Mouse (Mus musculus) C2C12 (cell line): Measurements from ENCODE around the gene Strap. TPM values are rescaled to one million over a fixed set of nuclear protein-coding genes. Genes with fewer than 3 reads are reported as not detected.

Experiments
- H3K27me3 ChIP-seq: one replicate; pipeline ENCODE4 v1.6.1; 2011; ENCODE audit not compliant: control insufficient read depth, insufficient read depth, insufficient read length
- H3K36me3 ChIP-seq: one replicate; pipeline ENCODE4 v1.6.1; 2011; ENCODE audit not compliant: control insufficient read depth, insufficient read depth
- H3K4me3 ChIP-seq: one replicate; pipeline ENCODE4 v1.5.1; 2011; ENCODE audit warnings: mild to moderate bottlenecking, control low read depth; ENCODE audit not compliant: poor library complexity, insufficient read depth, severe bottlenecking
- H3K79me2 ChIP-seq: one replicate; pipeline ENCODE4 v1.6.1; 2011; ENCODE audit not compliant: control insufficient read depth, insufficient read depth
- H3K79me3 ChIP-seq: one replicate; pipeline ENCODE4 v1.6.1; 2011; ENCODE audit warnings: low read depth, control low read depth
- H3ac ChIP-seq: one replicate; pipeline ENCODE3; 2011; ENCODE audit warnings: low read depth; ENCODE audit not compliant: control insufficient read depth, insufficient read length
- CEBPB ChIP-seq: IDR thresholded peaks from one replicate; pipeline ENCODE4 v1.6.1; 2011; ENCODE audit warnings: low read depth, mild to moderate bottlenecking, control low read depth, moderate library complexity
- CTCF ChIP-seq: IDR thresholded peaks from one replicate; pipeline ENCODE4 v1.5.1; 2011; ENCODE audit not compliant: control insufficient read depth, insufficient read depth, insufficient read length
- FOSL1 ChIP-seq: IDR thresholded peaks from one replicate; pipeline ENCODE4 v1.8.0; 2011; ENCODE audit warnings: mild to moderate bottlenecking, low read length; ENCODE audit not compliant: poor library complexity, insufficient read depth, severe bottlenecking
- MAX ChIP-seq: IDR thresholded peaks from one replicate; pipeline ENCODE4 v1.6.1; 2011; ENCODE audit warnings: mild to moderate bottlenecking, control low read depth
- MYOD1 ChIP-seq: IDR thresholded peaks from one replicate; pipeline ENCODE4 v1.6.1; 2011; ENCODE audit warnings: low read depth; ENCODE audit not compliant: control insufficient read depth, insufficient read length
- MYOG ChIP-seq: IDR thresholded peaks from one replicate; pipeline ENCODE4 v1.6.1; 2011; ENCODE audit not compliant: control insufficient read depth, insufficient read length; ENCODE audit errors: extremely low read depth
- USF1 ChIP-seq: IDR thresholded peaks from one replicate; pipeline ENCODE4 v1.6.1; 2011; ENCODE audit warnings: low read depth, mild to moderate bottlenecking, control low read depth, moderate library complexity
- polyA plus RNA-seq: library from polyadenylated mRNA; unstranded; fragments of >200 nt; fragmentation: generic; extraction: Trizol; gene quantifications from one replicate; pipeline ENCODE4 v1.2.1, GENCODE M21; 2012; ENCODE audit warnings: missing spikeins

Gene Strap
- polyA plus RNA-seq, 1 experiment: 117 TPM

DNA sequence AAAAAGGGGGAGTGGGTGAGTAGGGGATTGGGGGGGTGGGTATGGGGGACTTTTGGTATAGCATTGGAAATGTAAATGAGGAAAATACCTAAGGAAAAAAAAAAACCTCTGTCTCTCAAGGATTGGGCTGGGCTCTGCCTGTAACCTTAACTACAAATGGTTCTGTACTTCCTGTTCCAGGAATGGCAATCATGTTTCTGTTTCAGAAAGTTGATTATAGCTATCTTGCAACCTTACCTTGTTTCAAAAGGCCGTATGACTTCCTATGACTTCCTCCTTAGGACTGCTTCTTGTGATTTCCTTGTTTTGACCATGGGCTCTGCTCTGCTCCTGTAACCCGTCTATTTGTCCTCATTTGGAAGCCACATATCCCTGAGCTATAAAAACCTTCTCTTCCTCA, 40.6 kb upstream of the Strap start:
- H3ac ChIP-seq: no peak overlapping the region
- H3K27me3 ChIP-seq: no peaks in the 10 kb centered on the region
- no peaks in the 10 kb centered on the region for H3K79me2 ChIP-seq
- H3K79me3 ChIP-seq: no peaks in the 10 kb centered on the region
- H3K36me3 ChIP-seq: no peaks in the 10 kb centered on the region
- no peak overlapping the region for H3K4me3 ChIP-seq
- TF ChIP-seq CEBPB (no peak), MAX (no peak), USF1 (no peak), CTCF (no peak), MYOD1 (no peak), FOSL1 (no peak), MYOG (no peak)

DNA sequence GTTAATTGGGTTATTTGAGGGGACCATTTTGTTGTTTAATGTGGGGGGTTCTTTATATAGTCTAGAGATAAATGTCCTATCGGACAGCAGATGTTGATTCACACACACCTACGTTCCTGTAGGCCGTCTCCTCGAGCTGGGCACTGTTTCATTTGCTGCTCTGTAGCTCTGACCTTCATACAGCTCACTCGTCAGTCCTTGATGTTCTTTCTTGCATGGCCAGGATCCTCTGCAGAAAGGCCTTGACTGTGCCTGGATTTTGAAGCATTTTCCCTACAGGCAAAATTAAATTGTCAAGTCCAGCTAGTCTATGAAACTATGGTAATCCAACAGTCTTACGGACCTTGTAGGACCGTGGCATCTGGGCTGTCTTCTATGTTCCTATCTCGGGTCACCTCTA, 39.8 kb upstream of the Strap start:
- H3K4me3 ChIP-seq: no peak overlapping the region
- no peaks in the 10 kb centered on the region for H3K79me2 ChIP-seq
- H3K36me3 ChIP-seq: no peaks in the 10 kb centered on the region
- H3K79me3 ChIP-seq: no peaks in the 10 kb centered on the region
- TF ChIP-seq CEBPB (no peak), MYOG (no peak), MAX (no peak), CTCF (no peak), USF1 (no peak), FOSL1 (no peak), MYOD1 (no peak)
- H3ac ChIP-seq: no peak overlapping the region
- no peaks in the 10 kb centered on the region for H3K27me3 ChIP-seq

DNA sequence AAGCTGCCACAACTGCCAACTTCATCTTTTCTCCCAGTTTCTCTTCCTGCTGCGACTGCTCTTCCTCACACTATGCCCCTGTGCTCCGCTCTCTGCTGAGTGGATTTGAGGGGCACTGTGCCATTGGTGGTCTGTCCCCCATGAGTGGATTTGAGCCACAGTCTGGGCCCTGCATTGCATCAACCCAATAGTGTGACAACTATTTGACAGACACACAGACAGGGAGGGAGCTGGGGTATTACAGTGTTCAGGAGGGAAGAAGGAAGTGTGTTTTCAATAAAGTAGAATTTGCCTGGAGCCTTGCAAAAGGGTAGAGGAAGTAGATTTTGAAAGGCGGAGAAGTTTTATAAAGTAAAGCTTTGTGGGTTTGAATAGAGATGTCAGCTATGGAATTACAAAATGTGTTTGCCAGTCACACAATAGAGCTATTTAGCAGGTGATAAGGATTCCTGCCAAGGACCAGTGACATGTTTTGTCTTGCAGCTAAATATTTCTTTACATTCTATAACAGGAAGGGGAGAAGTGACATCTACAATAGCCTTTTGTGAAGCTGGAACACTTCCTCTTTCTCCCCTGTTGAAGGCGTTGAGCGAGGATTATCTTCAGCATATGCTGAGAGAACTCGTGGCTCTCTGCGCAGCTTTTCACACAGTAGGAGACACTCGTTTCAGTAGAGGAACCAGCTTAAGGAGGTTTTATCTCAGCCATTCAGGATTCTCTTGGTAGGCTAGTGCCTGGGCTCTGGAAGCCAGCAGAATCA, 38.3 kb upstream of the Strap start:
- Histone ChIP-seq H3K36me3 (no peaks in the 10 kb centered on the region), H3K79me3 (no peaks in the 10 kb centered on the region), H3ac (no peak overlapping the region), H3K4me3 (no peak overlapping the region), H3K27me3 (no peaks in the 10 kb centered on the region), H3K79me2 (no peaks in the 10 kb centered on the region)
- no peak for TF ChIP-seq CEBPB
- TF ChIP-seq MAX: no peak
- no peak for TF ChIP-seq MYOG
- no peak for TF ChIP-seq MYOD1
- no peak for TF ChIP-seq FOSL1
- no peak for TF ChIP-seq CTCF
- no peak for TF ChIP-seq USF1

DNA sequence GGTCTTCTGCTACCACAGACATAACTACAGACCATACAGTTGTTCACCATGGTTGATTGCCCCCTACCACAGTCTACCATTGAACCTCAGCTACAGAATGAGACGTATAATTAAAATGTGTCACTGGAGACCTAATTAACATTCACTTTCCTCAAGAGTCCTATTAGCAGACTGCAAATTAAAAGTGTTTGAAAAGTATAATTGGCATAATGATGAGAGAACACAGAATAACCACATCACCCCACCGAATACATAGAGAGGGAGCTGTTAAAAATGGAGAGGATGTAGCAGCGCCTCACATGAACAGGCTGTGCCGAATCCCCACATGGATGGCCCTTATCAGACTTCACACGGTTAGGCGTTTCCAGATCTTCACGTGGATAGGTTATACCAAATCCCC, 35.4 kb upstream of the Strap start:
- TF ChIP-seq FOSL1 (no peak), CEBPB (no peak), MAX (no peak), USF1 (no peak), MYOG (no peak)
- Histone ChIP-seq H3K79me3 (no peaks in the 10 kb centered on the region), H3ac (no peak overlapping the region), H3K36me3 (no peaks in the 10 kb centered on the region), H3K79me2 (no peaks in the 10 kb centered on the region), H3K4me3 (no peak overlapping the region), H3K27me3 (no peaks in the 10 kb centered on the region)

DNA sequence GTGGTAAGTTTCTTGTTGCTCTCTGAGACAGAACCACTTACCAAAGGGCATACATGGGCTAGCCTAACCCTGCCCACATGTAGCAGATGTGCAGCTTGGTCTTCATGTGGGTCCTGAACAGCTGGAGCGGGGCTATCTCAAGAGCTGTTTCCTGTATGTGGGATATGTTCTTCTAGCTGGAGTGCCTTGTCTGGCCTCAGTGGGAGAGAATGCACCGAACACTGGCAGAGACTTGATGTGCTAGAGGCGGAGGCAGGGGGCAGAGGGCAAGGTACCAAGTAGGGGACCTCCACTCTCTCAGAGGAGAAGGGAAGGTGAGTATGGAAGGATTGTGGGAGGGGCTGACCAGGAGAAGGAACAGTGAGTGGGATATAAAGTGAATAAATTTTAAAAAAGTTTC, 32.7 kb upstream of the Strap start:
- no peak overlapping the region for H3ac ChIP-seq
- no peaks in the 10 kb centered on the region for H3K36me3 ChIP-seq
- H3K27me3 ChIP-seq: no peaks in the 10 kb centered on the region
- no peaks in the 10 kb centered on the region for H3K79me2 ChIP-seq
- H3K79me3 ChIP-seq: no peaks in the 10 kb centered on the region
- no peak overlapping the region for H3K4me3 ChIP-seq
- TF ChIP-seq CTCF (no peak), MYOD1 (no peak), CEBPB (no peak), MAX (no peak), FOSL1 (no peak), MYOG (no peak), USF1 (no peak)

DNA sequence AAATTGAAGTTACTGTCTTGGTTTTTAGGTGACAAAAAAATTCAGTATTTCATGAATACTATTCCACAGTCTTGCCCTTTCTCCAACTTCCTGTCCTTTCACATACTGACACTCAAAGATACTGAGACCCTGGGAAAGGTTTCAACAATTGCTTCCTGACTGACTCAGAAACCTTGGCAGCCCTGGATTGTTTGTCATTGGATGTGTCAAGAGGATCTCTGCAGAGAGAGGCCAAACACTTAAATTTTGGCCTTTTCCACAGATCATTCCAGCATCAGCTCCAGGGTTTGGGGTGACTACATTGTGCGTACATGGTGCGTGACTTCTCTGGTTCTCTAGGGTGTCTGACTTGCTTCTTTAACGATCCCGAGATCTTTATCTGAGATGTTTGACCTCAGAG, 32.0 kb upstream of the Strap start:
- H3K36me3 ChIP-seq: no peaks in the 10 kb centered on the region
- no peaks in the 10 kb centered on the region for H3K79me3 ChIP-seq
- H3K4me3 ChIP-seq: no peak overlapping the region
- H3K27me3 ChIP-seq: no peaks in the 10 kb centered on the region
- H3K79me2 ChIP-seq: no peaks in the 10 kb centered on the region
- H3ac ChIP-seq: no peak overlapping the region
- TF ChIP-seq FOSL1: no peak
- no peak for TF ChIP-seq MYOD1
- TF ChIP-seq CEBPB: no peak
- no peak for TF ChIP-seq MYOG
- no peak for TF ChIP-seq USF1
- no peak for TF ChIP-seq CTCF
- no peak for TF ChIP-seq MAX
